Mouse (Mus musculus): Measurements from ENCODE around the gene Pgpep1. TPM values are rescaled to one million over a fixed set of nuclear protein-coding genes. Genes with fewer than 3 reads are reported as not detected.

Pgpep1 gene
- polyA plus RNA-seq (2011; ENCODE audit: insufficient read depth, insufficient read length, low replicate concordance, missing spikeins): 4.3 and 21.1 TPM in 2 replicates

GRCm38 (mm10) chr8:70660273-70660725, at the start of gene Pgpep1:
Gene Pgpep1 (minus strand): TSS chr8:70660388.
- peak within 1 kb of the TSS; percentile 88 for H3K4me3 ChIP-seq (replicated peaks; ENCODE audit: control insufficient read depth, low read depth, low read length)
- no peak for TF ChIP-seq POLR2A (IDR thresholded peaks at IDR 0.05; ENCODE audit: borderline replicate concordance, control insufficient read depth, low read depth, low read length)
- TF ChIP-seq CTCF (IDR thresholded peaks at IDR 0.05; ENCODE audit: control insufficient read depth, insufficient read depth, low read length): no peak
- 5% methylated on average over 14 of the region's 14 CpGs for WGBS
- peak within 1 kb of the TSS; percentile 6; the same call in 1 of the 2 replicates for H3K27ac ChIP-seq (ENCODE audit: control insufficient read depth, insufficient read depth, low read depth, low read length, poor library complexity)
- H3K4me1 ChIP-seq (ENCODE audit: control insufficient read depth, insufficient read depth, low read length): no peaks in the 10 kb centered on the region; the same call in 1 of the 2 replicates

- TF ChIP-seq CTCF (IDR thresholded peaks at IDR 0.05; ENCODE audit: control insufficient read depth, insufficient read depth, low read length): no peak
- no peak for TF ChIP-seq POLR2A (IDR thresholded peaks at IDR 0.05; ENCODE audit: borderline replicate concordance, control insufficient read depth, low read depth, low read length)
- no peak overlapping the region for H3K27ac ChIP-seq (ENCODE audit: control insufficient read depth, insufficient read depth, low read depth, low read length, poor library complexity)
- WGBS: 91% methylated on average over 9 of the region's 9 CpGs
- no peak overlapping the region for H3K4me3 ChIP-seq (replicated peaks; ENCODE audit: control insufficient read depth, low read depth, low read length)
- H3K4me1 ChIP-seq (ENCODE audit: control insufficient read depth, insufficient read depth, low read length): no peaks in the 10 kb centered on the region
Observed at GRCm38 (mm10) chr8:70709794-70710193, 49.6 kb upstream of the Pgpep1 start.

- H3K4me1 ChIP-seq (ENCODE audit: control insufficient read depth, insufficient read depth, low read length): no peaks in the 10 kb centered on the region
- WGBS: 84% methylated on average over 14 of the region's 14 CpGs
- TF ChIP-seq CTCF (IDR thresholded peaks at IDR 0.05; ENCODE audit: control insufficient read depth, insufficient read depth, low read length): no peak
- no peak for TF ChIP-seq POLR2A (IDR thresholded peaks at IDR 0.05; ENCODE audit: borderline replicate concordance, control insufficient read depth, low read depth, low read length)
- H3K4me3 ChIP-seq (replicated peaks; ENCODE audit: control insufficient read depth, low read depth, low read length): no peak overlapping the region
- H3K27ac ChIP-seq (ENCODE audit: control insufficient read depth, insufficient read depth, low read depth, low read length, poor library complexity): no peak overlapping the region
Observed at GRCm38 (mm10) chr8:70708281-70708680, 48.1 kb upstream of the Pgpep1 start.

- H3K4me3 ChIP-seq (replicated peaks; ENCODE audit: control insufficient read depth, low read depth, low read length): no peak within 1 kb of the TSS
- 96% methylated on average over 3 of the region's 3 CpGs for WGBS
- H3K27ac ChIP-seq (ENCODE audit: control insufficient read depth, insufficient read depth, low read depth, low read length, poor library complexity): no peak within 1 kb of the TSS
- TF ChIP-seq POLR2A (IDR thresholded peaks at IDR 0.05; ENCODE audit: borderline replicate concordance, control insufficient read depth, low read depth, low read length) (no peak), CTCF (IDR thresholded peaks at IDR 0.05; ENCODE audit: control insufficient read depth, insufficient read depth, low read length) (no peak)
- no peaks in the 10 kb centered on the region for H3K4me1 ChIP-seq (ENCODE audit: control insufficient read depth, insufficient read depth, low read length)
Observed at GRCm38 (mm10) chr8:70703287-70703686, 43.1 kb upstream of the Pgpep1 start, which contains the start of gene Iqcn. Gene Iqcn (plus strand): TSS chr8:70703457.

- H3K27ac ChIP-seq (ENCODE audit: control insufficient read depth, insufficient read depth, low read depth, low read length, poor library complexity): no peak overlapping the region
- no peak for TF ChIP-seq POLR2A (IDR thresholded peaks at IDR 0.05; ENCODE audit: borderline replicate concordance, control insufficient read depth, low read depth, low read length)
- TF ChIP-seq CTCF (IDR thresholded peaks at IDR 0.05; ENCODE audit: control insufficient read depth, insufficient read depth, low read length): no peak
- H3K4me1 ChIP-seq (ENCODE audit: control insufficient read depth, insufficient read depth, low read length): no peaks in the 10 kb centered on the region; the same call in 1 of the 2 replicates
- 80% methylated on average over 3 of the region's 3 CpGs for WGBS
- no peak overlapping the region for H3K4me3 ChIP-seq (replicated peaks; ENCODE audit: control insufficient read depth, low read depth, low read length)
Observed at GRCm38 (mm10) chr8:70702842-70703182, 42.6 kb upstream of the Pgpep1 start.

- WGBS: 91% methylated on average over 2 of the region's 2 CpGs
- H3K4me1 ChIP-seq (ENCODE audit: control insufficient read depth, insufficient read depth, low read length): peaks cover 3% of the 10 kb centered on the region; the same call in 1 of the 2 replicates
- no peak overlapping the region for H3K4me3 ChIP-seq (replicated peaks; ENCODE audit: control insufficient read depth, low read depth, low read length)
- H3K27ac ChIP-seq (ENCODE audit: control insufficient read depth, insufficient read depth, low read depth, low read length, poor library complexity): no peak overlapping the region
- TF ChIP-seq CTCF (IDR thresholded peaks at IDR 0.05; ENCODE audit: control insufficient read depth, insufficient read depth, low read length) (no peak), POLR2A (IDR thresholded peaks at IDR 0.05; ENCODE audit: borderline replicate concordance, control insufficient read depth, low read depth, low read length) (no peak)
Observed at GRCm38 (mm10) chr8:70701982-70702841, 42.0 kb upstream of the Pgpep1 start.

- no peak overlapping the region for H3K27ac ChIP-seq (ENCODE audit: control insufficient read depth, insufficient read depth, low read depth, low read length, poor library complexity)
- peaks cover 3% of the 10 kb centered on the region; the same call in 1 of the 2 replicates for H3K4me1 ChIP-seq (ENCODE audit: control insufficient read depth, insufficient read depth, low read length)
- H3K4me3 ChIP-seq (replicated peaks; ENCODE audit: control insufficient read depth, low read depth, low read length): peak overlapping the region; percentile 1
- TF ChIP-seq CTCF (IDR thresholded peaks at IDR 0.05; ENCODE audit: control insufficient read depth, insufficient read depth, low read length): no peak
- TF ChIP-seq POLR2A (IDR thresholded peaks at IDR 0.05; ENCODE audit: borderline replicate concordance, control insufficient read depth, low read depth, low read length): no peak
- 62% methylated on average over 10 of the region's 10 CpGs for WGBS
Observed at GRCm38 (mm10) chr8:70701048-70701981, 41.1 kb upstream of the Pgpep1 start.

Measured in bone marrow, adult 2 months (tissue).